Mouse (Mus musculus) heart, embryonic 16.5 days (tissue): ENCODE data around the gene Fez1. TPM values are rescaled to one million over a fixed set of nuclear protein-coding genes. Genes with fewer than 3 reads are reported as not detected.

Experiments used
- ATAC-seq: fragments of 200-750 bp; cut with Nextera tagmentation; replicated peaks from 2 replicates; pipeline ENCODE4 v1.8.0; 2017; ENCODE audit warnings: moderate number of reproducible peaks; ENCODE audit not compliant: insufficient read depth, low FRiP score; ENCODE audit errors: extremely low read depth
- H3K27ac ChIP-seq: fragments of 300-500 bp; sonication (generic); 2 replicates; pipeline ENCODE4 v1.5.1; 2014; ENCODE audit warnings: mild to moderate bottlenecking, low read length, control low read depth, moderate library complexity
- H3K27me3 ChIP-seq: fragments of 300-500 bp; sonication (generic); 2 replicates; pipeline ENCODE4 v1.6.1; 2014; ENCODE audit warnings: low read length, mixed read lengths; ENCODE audit not compliant: control insufficient read depth, insufficient read depth
- H3K36me3 ChIP-seq: fragments of 300-500 bp; sonication (generic); 2 replicates; pipeline ENCODE4 v1.6.1; 2014; ENCODE audit not compliant: control insufficient read depth, insufficient read depth
- H3K4me1 ChIP-seq: fragments of 300-500 bp; sonication (generic); 2 replicates; pipeline ENCODE4 v1.6.1; 2014; ENCODE audit warnings: low read length, mixed read lengths; ENCODE audit not compliant: control insufficient read depth, insufficient read depth
- H3K4me2 ChIP-seq: fragments of 300-500 bp; sonication (generic); 2 replicates; pipeline ENCODE4 v1.6.1; 2014; ENCODE audit warnings: low read depth, mild to moderate bottlenecking, control low read depth, low read length
- H3K4me3 ChIP-seq: fragments of 300-500 bp; sonication (generic); 2 replicates; pipeline ENCODE4 v1.5.1; 2014; ENCODE audit warnings: mild to moderate bottlenecking, control low read depth, low read length
- H3K9ac ChIP-seq: fragments of 300-500 bp; sonication (generic); 2 replicates; pipeline ENCODE4 v1.6.1; 2014; ENCODE audit warnings: low read length, control low read depth
- H3K9me3 ChIP-seq: fragments of 300-500 bp; sonication (generic); replicated peaks from 2 replicates; pipeline ENCODE4 v1.6.1; 2016; ENCODE audit warnings: low read length; ENCODE audit not compliant: control insufficient read depth
- WGBS: fragments of 180-500 bp; shearing (Covaris S2); extraction: QIAGEN DNeasy Blood & Tissue Kit; methylation state at CpG from one replicate; pipeline ENCODE4 v1.1.7; 2014; 5-methylcytosine and 5-hydroxymethylcytosine counted together
- polyA plus RNA-seq: library from polyadenylated mRNA; unstranded; fragments of >200 nt; fragmentation: Nextera tagmentation; extraction: Ambion mirVana; gene quantifications from 2 replicates; pipeline ENCODE4 v1.2.1, GENCODE M21; 2015

The Fez1 gene
- polyA plus RNA-seq, 1 experiment from 2014 or later: 2.1 TPM

DNA sequence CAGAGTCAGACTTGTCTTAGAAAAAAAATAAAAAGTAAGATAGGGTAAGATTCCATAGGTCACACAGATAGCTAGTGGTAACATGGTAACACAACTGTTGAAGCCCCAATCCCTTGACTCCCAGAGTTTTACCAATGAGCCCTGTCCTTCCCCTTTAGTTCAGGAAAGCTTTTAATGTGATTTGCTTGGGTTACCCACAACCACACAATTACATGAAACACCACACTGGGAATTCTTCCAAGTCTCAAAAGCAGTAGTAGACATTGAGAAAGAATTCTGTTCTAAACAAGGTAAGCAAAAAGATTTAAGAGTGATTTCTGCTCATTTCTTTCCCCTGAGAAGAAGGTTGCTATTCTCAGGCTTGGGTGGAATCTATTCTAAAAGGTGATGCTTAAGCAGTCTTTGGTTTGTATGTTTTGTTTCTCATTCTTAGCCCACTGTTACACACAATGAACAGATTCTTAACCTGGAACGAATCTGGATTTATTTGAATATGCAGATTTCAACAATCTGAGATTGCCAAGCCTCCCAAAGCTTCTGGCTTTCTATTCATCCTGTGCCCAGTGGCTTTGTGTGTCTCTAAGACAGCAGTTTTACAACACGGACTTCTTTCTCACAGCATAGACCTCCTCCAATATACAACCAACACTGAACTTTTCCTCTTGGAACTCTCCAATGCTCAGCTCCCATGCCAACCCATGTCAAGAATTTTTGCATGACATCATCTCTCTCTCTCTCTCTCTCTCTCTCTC, 5.1 kb downstream of the Fez1 start:
- Histone ChIP-seq H3K36me3 (no peaks in the 10 kb centered on the region), H3K27me3 (0 out of 2 replicates have a peak, but pooled peaks cover 2% of the 10 kb centered on the region), H3K4me2 (no peak overlapping the region), H3K4me1 (no peaks in the 10 kb centered on the region), H3K9ac (no peak overlapping the region), H3K9me3 (no peaks in the 10 kb centered on the region), H3K27ac (no peak overlapping the region), H3K4me3 (no peak overlapping the region)
- no peak for ATAC-seq
- WGBS: 54% methylated on average over 2 of the region's 2 CpGs

GRCm38 (mm10) chr9:36831401-36831800, 9.7 kb downstream of the Fez1 start:
- H3K36me3 ChIP-seq: no peaks in the 10 kb centered on the region
- no peak overlapping the region for H3K27ac ChIP-seq
- no peak overlapping the region for H3K9ac ChIP-seq
- ATAC-seq: no peak
- WGBS: 69% methylated on average over 6 of the region's 6 CpGs
- peaks cover 4% of the 10 kb centered on the region for H3K4me1 ChIP-seq
- H3K4me2 ChIP-seq: no peak overlapping the region
- H3K27me3 ChIP-seq: peaks cover 10% of the 10 kb centered on the region
- H3K9me3 ChIP-seq: no peaks in the 10 kb centered on the region
- no peak overlapping the region for H3K4me3 ChIP-seq

GRCm38 (mm10) chr9:36832529-36832928, 10.9 kb downstream of the Fez1 start:
- Histone ChIP-seq H3K9me3 (no peaks in the 10 kb centered on the region), H3K27ac (no peak overlapping the region), H3K27me3 (peaks cover 10% of the 10 kb centered on the region), H3K9ac (peak overlapping the region; percentile 41), H3K4me2 (peak overlapping the region; percentile 79), H3K4me1 (peaks cover 4% of the 10 kb centered on the region), H3K36me3 (no peaks in the 10 kb centered on the region), H3K4me3 (peak overlapping the region; percentile 46)
- peak; percentile 88 for ATAC-seq
- WGBS: 1% methylated on average over 32 of the region's 32 CpGs

- Histone ChIP-seq H3K9me3 (no peaks in the 10 kb centered on the region), H3K27me3 (peaks cover 10% of the 10 kb centered on the region), H3K4me3 (peak overlapping the region; percentile 46), H3K27ac (no peak overlapping the region), H3K4me1 (peaks cover 4% of the 10 kb centered on the region), H3K4me2 (peak overlapping the region; percentile 79), H3K36me3 (no peaks in the 10 kb centered on the region), H3K9ac (peak overlapping the region; percentile 41)
- ATAC-seq: 0 out of 2 replicates have a peak, but pooled peaks have one; percentile 21
- WGBS: 3% methylated on average over 31 of the region's 31 CpGs
These were observed 11.6 kb downstream of the Fez1 start for GRCm38 (mm10) chr9:36833043-36833881.

- ATAC-seq: no peak
- 43% methylated on average over 3 of the region's 3 CpGs for WGBS
- H3K4me2 ChIP-seq: peak overlapping the region; percentile 79; the same call in 1 of the 2 replicates
- no peaks in the 10 kb centered on the region for H3K9me3 ChIP-seq
- H3K4me1 ChIP-seq: peaks cover 4% of the 10 kb centered on the region
- no peak overlapping the region for H3K4me3 ChIP-seq
- H3K27ac ChIP-seq: no peak overlapping the region
- no peak overlapping the region for H3K9ac ChIP-seq
- H3K36me3 ChIP-seq: no peaks in the 10 kb centered on the region
- H3K27me3 ChIP-seq: peaks cover 10% of the 10 kb centered on the region
These were observed 12.2 kb downstream of the Fez1 start for GRCm38 (mm10) chr9:36833914-36834313.

DNA sequence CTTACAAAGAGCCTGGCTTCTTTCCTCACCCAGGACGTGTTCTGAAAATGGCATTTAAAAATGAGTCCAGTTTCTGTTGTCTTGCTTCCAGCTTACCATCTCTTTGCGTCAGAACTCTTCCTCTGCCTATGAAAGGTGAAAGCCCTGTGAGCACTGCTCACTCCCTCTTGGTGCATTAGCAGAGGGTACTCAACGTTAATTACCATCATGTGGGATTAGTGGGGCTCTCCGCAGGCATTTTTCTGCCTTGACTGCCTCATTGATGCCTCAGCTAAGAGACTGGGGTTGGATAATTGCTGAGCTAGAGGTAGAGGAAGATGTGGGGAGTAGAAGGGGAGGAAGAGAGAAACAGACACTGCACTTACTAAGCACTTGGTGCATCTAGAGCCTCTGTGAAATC, 24.7 kb downstream of the Fez1 start:
- 38% methylated on average over 4 of the region's 4 CpGs for WGBS

DNA sequence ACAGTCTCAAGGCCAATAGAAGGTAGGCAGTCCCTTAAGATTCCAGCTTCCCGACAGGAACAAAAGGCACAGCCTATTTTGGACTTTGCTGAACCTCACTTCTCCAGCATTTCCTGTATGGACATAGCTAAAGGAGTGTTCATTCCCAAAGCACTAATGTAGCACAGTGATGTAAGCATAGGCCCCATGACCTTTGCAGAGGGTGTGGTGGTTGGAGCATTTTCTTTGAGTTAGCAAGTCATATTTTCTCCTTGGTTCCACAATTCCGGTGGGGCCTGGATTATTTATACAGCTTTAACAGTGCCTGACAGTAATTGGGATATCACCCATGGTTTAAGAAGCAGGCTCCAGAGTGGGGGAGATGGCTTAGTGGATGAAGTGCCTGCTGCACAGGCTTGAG, 27.0 kb downstream of the Fez1 start:
- no peak overlapping the region for H3K9ac ChIP-seq
- no peaks in the 10 kb centered on the region for H3K4me1 ChIP-seq
- H3K4me2 ChIP-seq: no peak overlapping the region
- WGBS: 73% methylated on average over 2 of the region's 2 CpGs
- H3K4me3 ChIP-seq: no peak overlapping the region
- H3K9me3 ChIP-seq: no peaks in the 10 kb centered on the region
- H3K27ac ChIP-seq: no peak overlapping the region
- ATAC-seq: no peak
- H3K36me3 ChIP-seq: no peaks in the 10 kb centered on the region
- H3K27me3 ChIP-seq: no peaks in the 10 kb centered on the region

More for the DNA sequence above, 24.7 kb downstream of the Fez1 start:
- H3K4me2 ChIP-seq: no peak overlapping the region
- H3K4me1 ChIP-seq: no peaks in the 10 kb centered on the region
- H3K27me3 ChIP-seq: no peaks in the 10 kb centered on the region
- no peak overlapping the region for H3K4me3 ChIP-seq
- no peak overlapping the region for H3K9ac ChIP-seq
- no peaks in the 10 kb centered on the region for H3K9me3 ChIP-seq
- no peak overlapping the region for H3K27ac ChIP-seq
- no peak for ATAC-seq
- no peaks in the 10 kb centered on the region for H3K36me3 ChIP-seq

- Histone ChIP-seq H3K27me3 (no peaks in the 10 kb centered on the region), H3K9me3 (no peaks in the 10 kb centered on the region), H3K4me1 (no peaks in the 10 kb centered on the region), H3K9ac (no peak overlapping the region), H3K4me3 (no peak overlapping the region), H3K27ac (no peak overlapping the region), H3K4me2 (no peak overlapping the region), H3K36me3 (no peaks in the 10 kb centered on the region)
- WGBS: 40% methylated on average over 1 of the region's 1 CpGs
- no peak for ATAC-seq
These were observed 28.4 kb downstream of the Fez1 start for GRCm38 (mm10) chr9:36850091-36850490.

DNA sequence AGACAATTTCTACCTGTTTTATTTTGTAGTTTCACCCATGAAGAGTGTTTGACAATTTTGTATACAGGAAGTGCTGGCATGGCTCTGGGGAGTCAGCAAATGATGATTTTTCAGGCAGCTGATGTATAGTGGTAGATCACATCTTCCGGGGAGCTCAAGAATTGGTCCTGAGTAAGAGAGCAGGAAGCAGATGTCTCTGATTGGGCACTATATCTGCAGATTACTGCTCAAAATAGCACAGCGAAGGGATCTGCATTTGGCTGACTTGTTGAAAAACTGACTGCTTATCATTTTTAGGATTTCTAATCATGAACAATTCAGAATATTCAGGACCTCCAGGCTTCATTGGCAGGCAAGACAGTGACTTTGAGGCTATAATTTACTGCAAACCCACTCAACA, 30.5 kb downstream of the Fez1 start:
- ATAC-seq: no peak
- Histone ChIP-seq H3K27me3 (no peaks in the 10 kb centered on the region), H3K9ac (no peak overlapping the region), H3K36me3 (no peaks in the 10 kb centered on the region), H3K4me1 (no peaks in the 10 kb centered on the region), H3K4me2 (no peak overlapping the region), H3K4me3 (no peak overlapping the region), H3K9me3 (no peaks in the 10 kb centered on the region), H3K27ac (no peak overlapping the region)
- WGBS: 64% methylated on average over 2 of the region's 2 CpGs
